ENCODE assay signal across 11 mouse cellular contexts in genomic region chr2:7241523-7241941, GRCm38 (mm10).
DNase-seq lines count a peak whose midpoint lies in the region; ATAC-seq and TF ChIP-seq lines count a peak whose summit lies in the region.
"Had no signal": no experiment of that assay in that cellular context is flagged by ENCODE, and none has a peak within 500 bp of the region (broad histone marks: within the 10 kb centered on the region; RNA-seq: fewer than 3 reads in every experiment).

No protein-coding gene starts in this region.

- ATAC-seq in embryonic facial prominence, embryonic 14.5 days (ENCODE audit: low read depth) = peak; percentile 68
- ATAC-seq in hindbrain, embryonic 11.5 days (ENCODE audit: low FRiP score) = peak; percentile 45; the same call in 1 of the 2 replicates
- ATAC-seq in hindbrain, postnatal 0 days = no peak
- ATAC-seq in megakaryocyte-erythroid progenitor cell, adult 5-6 weeks (replicated peaks; ENCODE audit: low FRiP score, low TSS enrichment, poor library complexity, severe bottlenecking) = no peak

- no peak overlapping the region for H3K9ac ChIP-seq in embryonic facial prominence, embryonic 14.5 days (ENCODE audit: low read depth, low read length)
- no peak overlapping the region for H3K9ac ChIP-seq in hindbrain, embryonic 11.5 days (ENCODE audit: low read depth, low read length)
- no peak overlapping the region for H3K9ac ChIP-seq in hindbrain, postnatal 0 days (replicated peaks; ENCODE audit: low read length)
- H3K9ac ChIP-seq: stomach, embryonic 15.5 days had no signal

- H3K4me3 ChIP-seq in embryonic facial prominence, embryonic 14.5 days (ENCODE audit: low read depth, low read length) = no peak overlapping the region
- H3K4me3 ChIP-seq in embryonic facial prominence, embryonic 10.5 days = no peak overlapping the region
- H3K4me3 ChIP-seq in hindbrain, embryonic 11.5 days (ENCODE audit: low read depth, low read length) = no peak overlapping the region
- H3K4me3 ChIP-seq in hindbrain, postnatal 0 days (ENCODE audit: low read length) = no peak overlapping the region
- H3K4me3 ChIP-seq: stomach, embryonic 15.5 days had no signal

- H3K27me3 ChIP-seq in embryonic facial prominence, embryonic 14.5 days (replicated peaks; ENCODE audit: control insufficient read depth, insufficient read depth, low read length) = no peaks in the 10 kb centered on the region
- no peaks in the 10 kb centered on the region for H3K27me3 ChIP-seq in embryonic facial prominence, embryonic 10.5 days (replicated peaks; ENCODE audit: low read depth, poor library complexity, severe bottlenecking)
- no peaks in the 10 kb centered on the region for H3K27me3 ChIP-seq in hindbrain, embryonic 11.5 days (ENCODE audit: control insufficient read depth, insufficient read depth, low read length)
- H3K27me3 ChIP-seq in hindbrain, postnatal 0 days (ENCODE audit: insufficient read depth, low read length) = no peaks in the 10 kb centered on the region
- H3K27me3 ChIP-seq: stomach, embryonic 15.5 days had no signal

- no peak for TF ChIP-seq CTCF in hindbrain, postnatal 0 days (IDR thresholded peaks at IDR 0.05; ENCODE audit: low read depth)

- peak; percentile 35 for DNase-seq in embryonic facial prominence, embryonic 14.5 days (ENCODE audit: low spot score)
- no peak for DNase-seq in embryonic facial prominence, embryonic 10.5 days (ENCODE audit: low spot score)
- DNase-seq in hindbrain, embryonic 11.5 days (ENCODE audit: low spot score) = peak; percentile 13
- DNase-seq in hindbrain, postnatal 0 days (ENCODE audit: low spot score) = no peak
- peak; percentile 3 for DNase-seq in retina, adult 2 months (ENCODE audit: low read depth, low spot score)
- no peak for DNase-seq in retina, embryonic 14.5 days (ENCODE audit: low spot score)
- no peak for DNase-seq in urinary bladder, postnatal 36 days (ENCODE audit: low spot score in 2 of 2)
- DNase-seq: kidney, adult 2 months; right cerebral cortex, postnatal 14 days had no signal

- no peaks in the 10 kb centered on the region for H3K4me1 ChIP-seq in embryonic facial prominence, embryonic 14.5 days (ENCODE audit: control insufficient read depth, insufficient read depth, low read length)
- peaks cover 8% of the 10 kb centered on the region; the same call in 1 of the 2 replicates for H3K4me1 ChIP-seq in embryonic facial prominence, embryonic 10.5 days
- no peaks in the 10 kb centered on the region for H3K4me1 ChIP-seq in hindbrain, embryonic 11.5 days (replicated peaks; ENCODE audit: control insufficient read depth, insufficient read depth, low read length)
- H3K4me1 ChIP-seq in hindbrain, postnatal 0 days (ENCODE audit: insufficient read depth, low read length) = no peaks in the 10 kb centered on the region
- H3K4me1 ChIP-seq: stomach, embryonic 15.5 days had no signal

- no peaks in the 10 kb centered on the region for H3K36me3 ChIP-seq in embryonic facial prominence, embryonic 14.5 days (ENCODE audit: control insufficient read depth, insufficient read depth, low read length)
- H3K36me3 ChIP-seq in embryonic facial prominence, embryonic 10.5 days (replicated peaks) = no peaks in the 10 kb centered on the region
- H3K36me3 ChIP-seq in hindbrain, embryonic 11.5 days (ENCODE audit: control insufficient read depth, insufficient read depth, low read length) = no peaks in the 10 kb centered on the region
- H3K36me3 ChIP-seq in hindbrain, postnatal 0 days (ENCODE audit: insufficient read depth, low read length) = no peaks in the 10 kb centered on the region
- H3K36me3 ChIP-seq: stomach, embryonic 15.5 days had no signal

- no peak overlapping the region for H3K27ac ChIP-seq in embryonic facial prominence, embryonic 14.5 days (replicated peaks; ENCODE audit: low read depth, low read length)
- no peak overlapping the region for H3K27ac ChIP-seq in embryonic facial prominence, embryonic 10.5 days (replicated peaks)
- no peak overlapping the region for H3K27ac ChIP-seq in hindbrain, embryonic 11.5 days (ENCODE audit: low read depth, low read length)
- no peak overlapping the region for H3K27ac ChIP-seq in hindbrain, postnatal 0 days
- H3K27ac ChIP-seq: stomach, embryonic 15.5 days had no signal

- H3K4me2 ChIP-seq in embryonic facial prominence, embryonic 14.5 days (ENCODE audit: low read depth, low read length) = no peak overlapping the region
- no peak overlapping the region for H3K4me2 ChIP-seq in hindbrain, embryonic 11.5 days (replicated peaks; ENCODE audit: low read depth, low read length)
- H3K4me2 ChIP-seq in hindbrain, postnatal 0 days (ENCODE audit: low read depth, low read length) = no peak overlapping the region
- H3K4me2 ChIP-seq: stomach, embryonic 15.5 days had no signal

- 75% methylated on average over 4 of the region's 4 CpGs for WGBS in embryonic facial prominence, embryonic 14.5 days
- WGBS in embryonic facial prominence, embryonic 10.5 days = 85% methylated on average over 4 of the region's 4 CpGs
- 59% methylated on average over 4 of the region's 4 CpGs for WGBS in hindbrain, embryonic 11.5 days
- WGBS in hindbrain, postnatal 0 days = 48% methylated on average over 4 of the region's 4 CpGs

- H3K9me3 ChIP-seq in embryonic facial prominence, embryonic 14.5 days (ENCODE audit: control insufficient read depth, low read length) = no peaks in the 10 kb centered on the region
- no peaks in the 10 kb centered on the region for H3K9me3 ChIP-seq in embryonic facial prominence, embryonic 10.5 days
- no peaks in the 10 kb centered on the region for H3K9me3 ChIP-seq in hindbrain, embryonic 11.5 days (ENCODE audit: control insufficient read depth, low read length)
- no peaks in the 10 kb centered on the region for H3K9me3 ChIP-seq in hindbrain, postnatal 0 days (ENCODE audit: low read length)
- H3K9me3 ChIP-seq: stomach, embryonic 15.5 days had no signal

Comparison
In these comparisons a context has a peak if more than half of its experiments do, and no peak if none do; other contexts are left out.
1. ATAC-seq: peak in embryonic facial prominence, embryonic 14.5 days (single experiment) and hindbrain, embryonic 11.5 days (single experiment); none in hindbrain, postnatal 0 days (single experiment) and megakaryocyte-erythroid progenitor cell, adult 5-6 weeks (single experiment).
2. DNase-seq: peak in embryonic facial prominence, embryonic 14.5 days (single experiment), hindbrain, embryonic 11.5 days (single experiment) and retina, adult 2 months (single experiment); none in embryonic facial prominence, embryonic 10.5 days (single experiment), hindbrain, postnatal 0 days (single experiment), retina, embryonic 14.5 days (single experiment) and urinary bladder, postnatal 36 days (0 of 2).